Mouse (Mus musculus) v-Abl transformed pro-B cells (cell line): ENCODE data around the gene Efhd2.

Experiments
- in situ Hi-C, 2 experiments: fragments of 400-800 bp; cut with MboI; formaldehyde crosslinking; loops; one replicate each; pipeline ENCODE4 v1.15.1; 2025; ENCODE audit not compliant: unreplicated experiment in 2 of 2

The Efhd2 gene

DNA sequence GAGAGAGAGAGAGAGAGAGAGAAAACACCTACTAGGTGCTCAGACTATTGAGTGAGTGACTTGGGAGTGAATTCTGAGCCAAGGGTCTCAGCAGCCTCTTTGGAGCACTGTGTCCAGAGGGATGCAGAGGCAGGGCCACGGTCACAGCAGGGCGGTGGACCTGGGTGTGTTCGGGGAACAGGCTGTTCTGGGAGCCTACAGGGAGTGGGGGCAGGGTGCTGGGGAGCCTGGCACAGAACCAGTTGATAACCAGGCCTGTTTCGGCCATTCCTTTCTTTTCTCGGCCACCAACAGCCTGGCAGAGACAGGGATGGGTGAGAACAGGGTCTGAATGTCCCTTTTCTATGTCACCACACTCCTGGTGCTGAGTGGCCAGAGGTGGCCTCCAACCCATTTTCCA lies 11.9 kb downstream of the Efhd2 start:
- in situ Hi-C loops: loop anchor here (25.0 kb wide), 3 partner anchors 1374 to 1549 kb away; partner anchors contain the start of genes Pramef8 (in 1 of the 2) and Pramel1 (in 1 of the 2)

DNA sequence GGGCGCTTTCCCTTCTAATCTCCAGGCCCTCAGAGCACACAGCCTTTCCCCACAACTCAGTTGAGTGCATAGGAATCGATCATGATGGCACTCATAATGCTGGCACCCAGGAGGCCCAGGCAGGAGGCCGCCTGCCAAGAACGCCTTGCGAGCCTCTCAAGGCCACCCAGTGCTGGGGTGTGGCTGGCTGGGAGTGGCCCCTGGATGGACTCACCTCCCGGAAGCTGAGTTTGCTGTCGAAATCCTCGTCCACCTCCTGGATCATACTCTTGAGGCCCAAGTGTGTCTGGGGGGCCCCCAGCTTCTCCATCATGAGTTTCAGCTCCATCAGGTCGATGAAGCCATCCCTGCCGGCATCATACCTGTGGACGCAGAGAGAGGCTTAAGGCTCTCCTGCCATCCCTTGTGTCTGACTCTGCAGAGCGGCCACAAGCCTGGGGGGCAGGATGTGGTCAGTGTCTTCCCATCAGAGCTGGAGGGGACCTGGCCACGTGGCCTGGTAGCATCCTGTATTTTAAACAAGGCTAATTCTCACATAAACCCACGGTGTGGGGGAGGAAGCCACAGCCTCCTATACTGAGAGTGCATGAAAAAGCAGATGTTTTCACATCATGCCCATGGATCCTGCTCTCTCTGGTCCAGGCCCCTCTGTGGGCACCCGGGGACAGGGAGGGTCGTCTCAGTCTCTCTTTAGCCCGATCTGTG lies 13.0 kb downstream of the Efhd2 start:
- in situ Hi-C loops: loop anchor here (25.0 kb wide), 3 partner anchors 1376 to 1551 kb away; partner anchors contain the start of genes Pramef8 (in 1 of the 2) and Pramel1 (in 1 of the 2)

DNA sequence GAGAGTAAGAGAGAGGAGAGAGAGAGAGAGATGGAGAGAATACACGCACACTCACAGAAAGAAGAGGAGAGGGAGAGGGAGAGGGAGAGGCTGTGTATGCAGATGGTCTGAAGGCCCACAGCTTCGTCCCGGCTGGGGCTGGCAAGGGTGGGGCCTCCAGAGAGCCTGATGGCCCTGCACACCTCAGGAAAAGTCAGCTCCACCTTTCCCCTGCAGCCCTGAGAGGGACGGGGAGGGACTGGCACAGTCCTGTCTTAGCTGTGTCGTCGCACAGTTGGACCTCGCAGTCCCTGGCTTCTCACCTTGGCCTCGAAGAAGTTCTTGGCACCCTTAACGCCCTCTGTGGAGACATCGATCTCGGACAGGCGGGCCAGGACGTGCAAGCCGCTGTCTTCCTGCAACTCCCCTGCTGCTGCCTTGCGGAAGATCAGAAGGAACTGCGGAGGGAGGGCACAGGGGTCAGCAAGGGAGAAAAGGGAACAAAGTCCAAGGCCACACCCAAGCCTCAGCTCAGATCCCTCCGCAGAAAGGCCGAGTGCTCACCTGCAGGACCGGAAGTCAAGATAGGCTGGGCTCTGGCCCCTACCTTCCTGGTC lies 14.4 kb downstream of the Efhd2 start:
- in situ Hi-C loops: loop anchor here (25.0 kb wide), 3 partner anchors 1377 to 1552 kb away; partner anchors contain the start of genes Pramef8 (in 1 of the 2) and Pramel1 (in 1 of the 2)

DNA sequence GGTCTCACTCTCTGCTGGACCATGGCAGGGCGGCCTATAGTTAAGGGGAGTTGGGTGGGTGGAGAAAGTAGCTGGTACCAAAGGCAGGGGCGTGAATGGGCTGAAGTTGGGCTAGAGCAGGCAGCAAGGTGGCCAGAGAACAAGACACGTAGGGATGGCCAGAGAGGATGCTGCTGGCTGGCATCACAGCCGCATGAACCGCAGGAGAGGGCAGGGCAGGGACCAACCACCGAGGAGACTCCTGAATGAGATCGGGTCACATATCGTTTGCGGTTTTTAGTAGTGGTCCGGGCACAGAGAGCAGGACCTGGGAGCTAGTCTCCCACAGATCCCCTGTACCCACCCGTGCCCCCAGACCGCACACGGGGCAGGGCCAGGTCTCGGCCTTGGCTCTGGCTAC lies 15.4 kb downstream of the Efhd2 start:
- in situ Hi-C loops: loop anchor here (5.0 to 25.0 kb wide), 6 partner anchors 98 to 1553 kb away; partner anchors contain the start of genes Tmem82 (in 2 of the 2), Pramef8 (in 1 of the 2) and Pramel1 (in 1 of the 2)

DNA sequence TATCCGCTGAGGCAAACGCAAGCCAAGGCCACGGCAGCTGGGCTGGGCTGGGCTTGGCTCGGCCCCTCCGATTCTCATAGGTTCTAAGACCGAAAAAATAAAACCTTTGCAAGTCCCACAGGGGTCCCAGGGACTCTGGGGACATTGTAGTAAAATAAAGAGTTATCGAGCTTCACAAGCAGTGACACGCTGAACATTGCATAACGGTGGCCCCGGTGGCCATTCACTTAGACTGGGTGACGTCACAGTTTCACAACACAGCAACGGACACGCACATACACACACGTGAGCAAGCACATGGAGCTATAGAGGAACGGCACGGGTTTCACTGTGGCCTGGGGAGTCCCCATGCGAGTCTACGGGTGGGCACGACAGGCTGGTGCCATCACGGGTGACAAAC lies 16.2 kb downstream of the Efhd2 start:
- in situ Hi-C loops: loop anchor here (5.0 to 25.0 kb wide), 6 partner anchors 99 to 1554 kb away; partner anchors contain the start of genes Tmem82 (in 2 of the 2), Pramef8 (in 1 of the 2) and Pramel1 (in 1 of the 2)

DNA sequence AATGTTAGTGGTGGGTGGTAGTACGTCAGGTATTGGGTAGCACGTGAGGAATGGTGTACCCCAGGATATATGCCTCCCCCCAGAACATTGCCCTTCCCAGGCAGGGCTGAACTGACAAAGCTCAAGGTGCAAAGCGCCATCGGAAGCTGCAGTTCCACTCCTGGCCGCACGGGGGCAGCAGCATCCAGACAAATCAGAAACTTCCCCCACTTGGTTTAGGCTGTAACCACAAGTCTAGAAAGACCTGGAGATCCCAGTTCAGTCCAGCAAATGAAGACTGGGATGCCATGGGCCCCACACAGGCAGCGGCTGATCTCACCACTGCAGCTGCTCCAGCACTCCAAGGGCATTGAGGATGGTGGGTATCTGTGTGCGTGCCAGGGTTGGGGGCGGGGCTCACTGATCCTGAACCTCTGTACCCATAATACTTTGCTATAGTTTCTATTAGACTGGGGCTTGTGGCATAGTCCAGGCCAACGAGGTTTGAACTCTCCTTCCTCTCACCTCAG lies 17.2 kb downstream of the Efhd2 start:
- in situ Hi-C loops: loop anchor here (5.0 to 25.0 kb wide), 6 partner anchors 100 to 1555 kb away; partner anchors contain the start of genes Tmem82 (in 2 of the 2), Pramef8 (in 1 of the 2) and Pramel1 (in 1 of the 2)

DNA sequence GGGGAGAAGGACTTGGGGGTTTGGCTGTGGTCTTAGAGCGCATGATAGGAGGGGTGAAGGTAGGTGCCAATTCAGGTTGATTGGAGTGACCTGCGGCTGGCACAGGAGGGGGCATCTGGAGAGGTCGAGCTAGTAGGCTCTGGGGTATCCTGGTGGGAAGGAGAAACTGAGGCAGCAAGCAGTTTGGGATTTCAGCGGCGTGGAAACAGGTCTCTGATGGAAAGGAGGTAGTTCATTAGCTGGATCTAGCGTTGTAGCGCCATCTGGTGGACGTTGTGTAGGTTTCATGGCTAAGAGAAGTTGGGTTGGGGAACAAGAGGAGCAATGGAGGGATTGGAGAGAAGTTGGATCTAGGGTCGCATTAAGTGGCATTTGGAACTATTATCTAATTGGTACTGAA lies 21.3 kb downstream of the Efhd2 start:
- in situ Hi-C loops: loop anchor here (10.0 to 25.0 kb wide), 4 partner anchors 1381 to 1559 kb away; partner anchors contain the start of genes Pramef8 (in 1 of the 2) and Pramel1 (in 1 of the 2)

DNA sequence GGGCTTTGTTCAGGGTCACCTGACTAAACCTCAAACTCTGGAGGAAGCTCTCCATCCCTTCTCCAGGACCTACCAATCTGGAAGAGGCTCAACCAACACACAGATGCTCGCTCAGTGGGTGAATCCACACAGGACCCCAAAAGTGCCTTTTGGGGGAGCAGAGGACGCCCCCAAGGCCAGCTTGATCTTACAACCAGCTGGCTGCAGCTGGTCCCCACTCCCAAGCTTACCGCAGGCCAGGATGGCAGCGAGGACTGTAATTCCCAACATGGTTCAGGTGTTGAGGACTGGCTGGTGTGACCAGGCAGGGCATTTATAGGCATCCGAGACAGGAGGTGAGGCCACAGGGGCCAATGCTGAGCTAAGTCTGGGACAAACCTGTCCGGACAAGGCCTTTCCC lies 28.7 kb downstream of the Efhd2 start, which contains the start of gene Ctrc:
Ctrc (minus strand) TSS at position 361 of the 400 bp plus-strand sequence.
- in situ Hi-C loops: loop anchor here in 1 of 2 experiments (25.0 kb wide), 1 partner anchor 434 kb away; the partner anchor contains the start of genes Clcnkb and Hspb7

DNA sequence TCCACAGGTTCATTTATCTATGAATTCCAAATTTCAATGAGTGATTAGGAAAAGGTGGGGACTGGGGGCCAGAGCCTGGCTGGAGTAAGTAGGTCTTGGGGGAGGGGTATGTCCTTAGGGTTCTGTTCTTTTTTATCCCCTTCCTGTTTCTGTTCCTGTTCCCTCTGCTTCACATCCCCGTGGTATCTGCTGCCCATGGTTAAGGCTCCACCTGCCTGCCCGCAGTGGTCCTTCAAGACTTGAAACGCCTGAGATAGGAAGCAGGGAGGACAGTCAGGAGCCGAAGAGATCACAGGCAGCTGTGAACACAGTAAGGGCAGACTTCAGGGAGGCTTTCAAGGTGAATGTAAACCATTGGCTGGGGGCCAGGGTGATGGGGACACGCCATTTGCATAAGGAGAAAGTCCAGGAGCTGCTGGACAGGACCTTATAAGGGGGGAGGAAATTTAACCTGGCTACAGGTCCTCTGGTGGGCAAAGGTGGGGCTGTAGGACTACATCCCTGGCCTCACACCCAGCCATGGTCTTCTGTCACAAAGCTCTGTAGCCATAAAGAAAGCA lies 40.1 kb downstream of the Efhd2 start:
- in situ Hi-C loops: loop anchor here in 1 of 2 experiments (25.0 kb wide), 1 partner anchor 422 kb away; the partner anchor contains the start of genes Clcnkb and Hspb7

DNA sequence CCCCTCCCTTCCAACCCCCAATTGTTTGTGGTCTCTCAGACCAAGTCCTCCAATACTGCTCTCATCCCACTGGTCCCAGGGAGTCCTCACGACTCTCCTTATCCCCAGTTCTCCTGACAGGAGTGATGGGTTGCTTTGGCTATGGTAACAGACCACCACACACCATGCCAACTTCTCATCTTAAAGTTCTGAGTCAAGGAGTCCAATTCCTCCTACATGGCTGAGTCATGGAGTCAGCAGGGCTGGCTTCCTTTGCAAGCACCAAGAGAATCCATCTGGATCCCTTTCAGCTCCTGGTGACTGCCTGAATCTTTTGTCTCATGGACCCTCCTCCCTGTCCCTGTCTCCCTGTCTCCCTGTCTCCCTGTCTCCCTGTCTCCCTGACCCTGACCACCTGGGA lies 40.8 kb downstream of the Efhd2 start:
- in situ Hi-C loops: loop anchor here in 1 of 2 experiments (25.0 kb wide), 1 partner anchor 422 kb away; the partner anchor contains the start of genes Clcnkb and Hspb7

DNA sequence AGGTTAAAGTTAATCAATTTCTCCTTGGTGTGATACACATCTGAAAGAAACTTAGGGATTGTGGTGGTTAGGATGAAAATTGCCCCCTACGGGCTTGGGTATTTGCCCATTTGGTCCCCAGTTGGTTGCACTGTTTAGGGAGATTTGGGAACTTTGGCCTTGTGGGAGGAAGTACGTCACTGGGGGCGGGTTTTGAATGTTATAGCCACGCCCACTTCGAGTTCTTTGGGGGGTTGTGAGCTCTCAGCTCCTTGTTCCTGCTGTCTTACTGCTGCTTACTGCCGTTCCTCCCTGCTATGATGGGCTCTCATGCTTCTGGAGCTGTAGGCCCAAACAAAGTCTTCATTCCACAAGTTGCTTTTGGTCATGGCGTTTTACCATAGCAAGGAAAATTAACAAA lies 43.4 kb downstream of the Efhd2 start:
- in situ Hi-C loops: loop anchor here in 1 of 2 experiments (25.0 kb wide), 1 partner anchor 419 kb away; the partner anchor contains the start of genes Clcnkb and Hspb7

DNA sequence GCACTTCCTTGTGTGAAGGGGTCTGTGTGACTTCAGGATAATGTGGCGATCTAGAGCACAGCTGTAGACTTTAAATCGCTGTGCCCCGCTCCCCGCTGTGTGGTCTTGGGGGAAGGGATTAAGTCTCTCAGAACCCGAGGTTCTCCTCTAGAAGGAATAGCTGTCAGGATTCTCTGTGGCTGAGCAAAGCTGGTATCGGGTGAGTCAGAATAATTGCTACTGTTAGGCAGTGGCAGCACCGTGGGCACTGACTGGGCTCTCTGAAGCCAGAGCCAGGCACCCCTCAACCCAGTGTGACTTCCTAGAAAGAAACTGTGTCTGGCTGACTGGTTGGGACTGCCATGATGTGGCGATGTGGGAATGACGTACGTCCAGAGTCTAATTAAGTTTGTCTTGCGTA lies 44.3 kb downstream of the Efhd2 start:
- in situ Hi-C loops: loop anchor here in 1 of 2 experiments (25.0 kb wide), 1 partner anchor 418 kb away; the partner anchor contains the start of genes Clcnkb and Hspb7

DNA sequence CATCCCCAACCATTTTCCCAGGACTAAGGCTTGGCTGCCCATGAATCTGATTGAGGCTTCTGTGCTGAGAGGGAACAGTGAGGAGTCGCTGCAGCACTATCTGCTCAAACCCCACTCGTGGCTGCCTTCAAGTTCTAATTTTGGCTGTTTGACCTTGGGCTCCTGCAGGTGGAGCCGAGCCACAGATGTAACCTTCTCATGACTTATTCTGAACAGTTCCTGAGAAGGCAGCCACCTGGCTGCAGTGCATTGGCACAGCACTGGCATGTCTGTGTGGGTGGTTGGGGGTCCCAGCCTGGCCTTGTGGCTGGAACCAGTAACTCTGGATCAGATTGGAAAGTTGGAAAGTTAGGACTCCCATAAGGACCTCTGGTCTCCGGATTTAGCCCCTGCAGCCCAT lies 46.5 kb downstream of the Efhd2 start:
- in situ Hi-C loops: loop anchor here in 1 of 2 experiments (25.0 kb wide), 1 partner anchor 416 kb away; the partner anchor contains the start of genes Clcnkb and Hspb7

DNA sequence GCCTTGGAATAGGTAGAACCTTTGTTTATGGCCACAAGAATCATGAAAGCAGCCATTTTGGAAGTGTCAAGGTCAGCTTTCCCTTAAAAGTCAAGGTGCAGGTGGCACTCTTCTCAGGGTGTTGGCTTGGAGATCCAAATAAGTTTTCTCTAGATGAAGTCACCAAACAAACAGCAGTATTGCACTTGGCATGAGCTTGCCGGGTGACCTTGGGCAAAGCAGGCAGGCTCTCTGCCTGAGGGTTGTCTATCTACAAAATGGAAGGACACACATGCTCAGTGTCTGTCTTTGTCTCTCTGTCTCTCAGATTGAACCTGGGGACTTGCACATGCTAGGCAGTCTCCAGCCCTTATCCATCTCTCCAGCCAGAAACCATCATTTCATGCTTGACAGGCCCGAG lies 47.3 kb downstream of the Efhd2 start:
- in situ Hi-C loops: loop anchor here in 1 of 2 experiments (25.0 kb wide), 1 partner anchor 415 kb away; the partner anchor contains the start of genes Clcnkb and Hspb7

DNA sequence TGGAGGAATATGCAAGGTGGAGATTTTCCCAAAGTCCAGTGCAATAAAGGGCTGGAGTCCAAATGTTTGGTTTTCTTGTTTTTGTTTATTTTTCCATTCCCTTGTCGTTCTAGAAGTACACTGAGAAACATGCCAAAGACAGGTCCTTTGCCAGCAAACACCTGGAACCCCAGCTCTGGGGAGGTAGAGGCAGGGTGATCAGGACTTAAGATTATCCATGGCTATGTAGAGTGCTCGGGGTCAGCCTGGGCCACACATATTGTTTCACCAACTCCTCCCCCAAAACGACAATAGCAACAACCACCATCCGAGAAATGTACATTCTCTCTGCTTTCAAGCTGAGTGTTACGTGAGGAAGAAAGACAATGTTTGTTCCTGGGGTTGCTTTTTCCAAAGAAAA lies 48.7 kb downstream of the Efhd2 start, which contains the start of gene Cela2a:
Cela2a (minus strand) TSS at position 101 of the 400 bp plus-strand sequence.
- in situ Hi-C loops: loop anchor here in 1 of 2 experiments (25.0 kb wide), 1 partner anchor 414 kb away; the partner anchor contains the start of genes Clcnkb and Hspb7

DNA sequence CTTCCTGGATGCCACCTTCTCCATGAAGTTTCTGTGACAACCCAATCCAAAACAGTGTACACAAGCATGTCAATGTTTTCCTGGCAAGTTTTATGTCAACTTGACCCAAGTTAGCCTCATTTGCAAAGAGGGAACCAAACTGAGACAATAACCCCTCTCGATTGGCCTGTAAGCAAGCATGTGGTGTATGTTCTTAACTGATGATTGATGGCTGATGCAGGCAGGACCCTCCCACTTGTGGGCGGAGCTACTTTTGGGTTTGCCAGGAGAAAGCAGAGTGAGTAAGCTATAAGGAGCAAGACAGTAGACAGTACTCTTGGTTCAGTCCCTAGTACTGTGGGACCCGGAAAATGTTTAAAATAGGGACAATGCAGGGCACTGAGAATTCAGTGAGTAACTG lies 51.7 kb downstream of the Efhd2 start:
- in situ Hi-C loops: no loop called here

DNA sequence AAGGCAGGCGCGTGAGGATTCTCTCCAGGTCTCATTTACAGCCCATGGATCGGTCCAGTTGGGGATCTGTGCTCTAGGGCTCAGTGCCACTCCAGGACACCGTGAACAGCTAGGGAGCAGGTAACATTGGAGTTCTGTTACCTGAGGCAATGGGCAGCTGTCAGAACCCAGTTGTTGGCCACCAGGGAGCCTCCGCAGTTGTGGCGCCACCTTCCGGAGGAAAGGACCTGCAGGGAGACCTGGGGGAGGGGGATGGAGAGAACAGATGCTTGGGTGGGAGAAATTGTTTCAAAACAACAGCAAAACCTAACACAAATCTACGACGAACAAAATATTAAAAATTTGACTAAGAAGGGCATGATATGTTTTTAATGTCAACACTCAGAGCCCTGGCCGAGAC lies 52.6 kb downstream of the Efhd2 start:
- in situ Hi-C loops: no loop called here

DNA sequence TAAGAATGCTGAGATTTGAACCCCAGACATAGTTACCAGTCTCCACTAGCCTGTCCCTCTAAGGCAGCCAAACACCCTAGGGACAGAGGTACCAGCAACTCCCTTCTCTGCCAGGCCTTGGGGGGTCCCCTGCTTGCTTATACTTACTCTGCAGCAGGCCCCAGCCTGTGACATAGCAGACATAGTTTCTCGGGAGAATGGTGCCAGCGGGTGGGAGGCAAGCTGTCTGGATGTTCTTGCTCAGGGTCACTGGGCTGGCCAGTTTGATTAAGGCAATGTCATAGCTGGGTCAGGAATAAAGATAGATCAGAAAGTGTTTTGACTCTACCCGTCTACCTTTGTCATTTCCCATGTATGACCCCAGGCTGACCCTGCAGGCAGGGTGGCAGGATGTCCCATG lies 53.5 kb downstream of the Efhd2 start:
- in situ Hi-C loops: no loop called here

DNA sequence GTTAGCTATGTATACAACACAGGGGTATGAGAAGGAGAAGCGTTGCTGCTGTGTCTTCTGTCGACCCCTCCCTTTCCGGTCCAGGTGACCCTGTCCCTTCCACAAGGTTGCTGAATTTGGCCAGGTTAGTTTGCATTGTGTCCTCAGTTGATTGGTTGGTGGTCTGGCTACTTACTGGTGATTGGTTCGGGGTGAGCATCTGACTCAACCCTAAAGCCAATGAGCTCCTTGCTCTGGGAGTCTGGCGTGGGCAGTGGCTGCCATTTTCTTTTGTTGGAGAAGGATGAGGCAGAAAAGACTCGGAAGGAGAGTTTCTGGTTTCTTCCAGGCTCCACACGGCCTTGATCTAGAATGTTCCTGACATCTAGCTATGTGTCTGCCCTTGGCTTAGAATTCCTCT lies 55.4 kb downstream of the Efhd2 start:
- in situ Hi-C loops: no loop called here

DNA sequence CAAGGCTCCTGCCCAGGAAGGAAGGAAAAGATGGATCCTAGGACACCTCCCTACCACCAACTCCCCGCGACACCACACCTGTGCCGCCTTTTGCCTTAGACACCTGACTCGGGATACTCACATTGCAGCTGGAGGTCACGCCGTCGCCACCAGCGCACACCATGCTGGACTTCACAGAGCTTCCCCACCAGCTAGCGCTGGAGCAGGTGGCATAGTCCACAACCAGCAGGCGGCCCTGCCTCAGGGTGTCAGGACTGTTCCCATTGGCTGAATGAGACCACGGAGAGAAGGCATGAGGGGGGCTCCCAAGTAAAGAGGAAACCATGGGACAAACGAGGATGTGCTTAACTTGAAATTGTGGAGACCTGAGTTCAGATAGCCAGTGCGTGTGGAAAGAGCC lies 55.9 kb downstream of the Efhd2 start:
- in situ Hi-C loops: no loop called here
